Mouse (Mus musculus): ENCODE results near the gene Fgf6. TPM values are rescaled to one million over a fixed set of nuclear protein-coding genes. Genes with fewer than 3 reads are reported as not detected.

Fgf6 gene
- total RNA-seq (2023; ENCODE audit: inconsistent age), result not detected in 4 replicates

DNA sequence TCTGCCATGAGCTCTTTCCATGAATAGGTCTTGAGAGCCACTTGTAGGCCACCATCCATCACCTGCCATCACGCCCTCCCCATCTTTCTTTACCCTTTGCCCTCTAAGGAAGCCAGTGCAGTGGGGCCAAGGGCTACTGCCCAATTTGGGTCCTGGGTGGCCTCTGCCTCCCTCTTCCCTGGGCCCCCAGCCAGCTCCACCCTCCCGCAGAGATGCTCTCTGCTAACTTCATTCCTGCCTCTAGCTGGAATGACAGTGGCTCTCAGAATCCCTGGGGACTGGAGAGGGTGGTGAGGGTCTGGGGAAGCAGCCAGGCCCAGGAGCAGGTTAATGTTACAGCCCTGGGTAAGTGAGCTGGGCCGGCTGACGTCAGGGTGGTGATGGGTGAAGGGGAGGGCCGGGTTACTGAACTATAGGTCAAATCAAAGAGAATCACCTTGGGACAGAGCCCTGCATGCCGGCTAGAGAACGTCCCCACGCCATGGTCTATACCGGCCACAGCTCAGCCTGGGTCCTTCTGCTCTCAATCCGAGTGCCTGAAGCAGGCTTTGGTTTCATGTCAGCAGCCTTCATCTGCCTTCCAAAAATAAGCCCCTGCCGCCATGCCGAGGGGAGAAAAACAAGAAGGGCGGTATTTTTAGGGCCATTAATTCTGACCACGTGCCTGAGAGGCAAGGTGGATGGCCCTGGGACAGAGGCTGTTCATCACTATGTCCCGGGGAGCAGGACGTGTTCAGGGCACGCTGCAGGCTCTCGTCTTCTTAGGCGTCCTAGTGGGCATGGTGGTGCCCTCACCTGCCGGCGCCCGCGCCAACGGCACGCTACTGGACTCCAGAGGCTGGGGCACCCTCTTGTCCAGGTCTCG is at the start of gene Fgf6:
Fgf6 (plus strand) TSS at position 681 of the 865 bp plus-strand sequence.

DNA sequence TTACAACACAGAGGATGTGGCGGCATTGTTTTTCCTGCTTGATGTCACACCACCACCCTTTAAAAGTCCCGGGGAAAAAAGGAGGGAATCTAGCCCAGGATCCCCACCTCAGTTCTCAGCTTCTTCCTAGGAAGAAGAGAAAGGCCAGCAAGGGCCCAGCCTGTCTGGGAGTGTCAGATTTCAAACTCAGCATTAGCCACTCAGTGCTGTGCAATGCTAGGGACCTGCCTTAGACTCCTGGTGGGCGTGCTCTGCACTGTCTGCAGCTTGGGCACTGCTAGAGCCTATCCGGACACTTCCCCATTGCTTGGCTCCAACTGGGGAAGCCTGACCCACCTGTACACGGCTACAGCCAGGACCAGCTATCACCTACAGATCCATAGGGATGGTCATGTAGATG is 57.4 kb downstream of the Fgf6 start, which contains the start of gene Fgf23:
Fgf23 (plus strand) TSS at position 86 of the 400 bp plus-strand sequence.

Other genes starting within 250 kb of the Fgf6 start
- 48.5 to 58.1 TPM (median 53.6 TPM) in 4 replicates for gene Ndufa9, start 166.4 kb upstream of the Fgf6 start, total RNA-seq (2023; ENCODE audit: inconsistent age)
- gene Akap3, start 162.5 kb upstream of the Fgf6 start, total RNA-seq (2023; ENCODE audit: inconsistent age), result not detected in 4 replicates
- 1.6 to 2.4 TPM (median 1.7 TPM) in 4 replicates for gene Dyrk4, start 93.7 kb upstream of the Fgf6 start, total RNA-seq (2023; ENCODE audit: inconsistent age)
- gene Rad51ap1, start 76.0 kb upstream of the Fgf6 start, total RNA-seq (2023; ENCODE audit: inconsistent age), result 2.1 to 4.6 TPM (median 3.3 TPM) in 4 replicates
- gene D6Wsu163e, start 75.6 kb upstream of the Fgf6 start, total RNA-seq (2023; ENCODE audit: inconsistent age), result 37.6 to 40.9 TPM (median 38.6 TPM) in 4 replicates
- gene Fgf23, start 57.3 kb downstream of the Fgf6 start, total RNA-seq (2023; ENCODE audit: inconsistent age), result not detected in 4 replicates
- gene Tigar, start 94.0 kb downstream of the Fgf6 start, total RNA-seq (2023; ENCODE audit: inconsistent age), result 9.5 to 10.9 TPM (median 9.8 TPM) in 4 replicates
- gene Ccnd2, start 136.6 kb downstream of the Fgf6 start, total RNA-seq (2023; ENCODE audit: inconsistent age), result 72.1 to 113 TPM (median 104 TPM) in 4 replicates